Mouse (Mus musculus) kidney, adult 11 months (tissue): ENCODE results near the gene Il34.

Experiments
- DNase-seq: peaks from one replicate; pipeline ENCODE4 v3.0.0; 2022

Il34 gene

DNA sequence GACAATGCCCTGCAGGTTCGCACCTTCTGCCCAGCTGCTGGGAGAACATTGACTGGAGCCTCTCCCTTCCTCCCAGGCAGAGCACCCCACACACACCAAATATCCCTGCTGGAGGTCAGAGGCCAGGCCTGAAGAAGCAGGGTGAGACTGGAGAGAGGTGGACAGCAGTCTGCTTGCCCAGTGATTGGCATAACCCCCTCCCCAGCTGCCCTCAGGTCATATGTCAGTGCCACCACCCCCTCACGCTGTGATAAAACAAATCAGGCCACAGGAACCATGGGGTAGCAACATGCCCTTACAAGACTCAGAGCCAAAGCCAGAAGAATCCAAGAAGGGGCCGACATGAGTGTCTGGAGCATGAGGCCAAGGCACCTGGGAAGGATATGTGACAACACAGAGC is 101.6 kb downstream of the Il34 start:
- no peak for DNase-seq

DNA sequence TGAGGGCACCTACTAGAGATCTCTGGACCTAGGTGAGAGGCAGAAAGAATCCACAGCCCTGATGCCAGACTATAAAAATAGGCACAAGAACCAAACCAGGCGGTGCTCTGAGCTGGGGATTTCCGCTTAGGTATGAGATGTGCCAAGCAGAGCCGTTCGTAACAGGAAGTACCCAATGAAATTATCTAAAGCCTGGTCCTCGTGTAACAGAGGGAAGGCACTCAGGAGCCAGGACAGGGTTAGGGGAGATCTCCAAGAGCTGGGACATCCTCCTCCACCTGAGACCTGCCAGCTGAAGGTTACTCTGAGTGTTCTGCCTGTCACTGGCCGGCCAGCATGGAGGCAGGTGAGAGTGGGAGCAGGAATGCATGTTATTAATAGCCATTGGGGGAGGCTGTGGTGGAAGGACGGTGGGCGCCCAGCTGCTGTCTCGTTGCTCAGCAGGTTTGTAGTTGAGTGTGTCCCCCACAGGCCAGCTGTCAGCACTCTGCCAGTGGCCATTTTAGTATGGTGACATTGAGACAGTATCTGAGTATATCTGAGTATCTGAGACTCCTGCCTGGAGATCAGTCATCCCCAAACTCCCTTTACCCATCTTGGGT is 102.2 kb downstream of the Il34 start:
- DNase-seq = no peak

DNA sequence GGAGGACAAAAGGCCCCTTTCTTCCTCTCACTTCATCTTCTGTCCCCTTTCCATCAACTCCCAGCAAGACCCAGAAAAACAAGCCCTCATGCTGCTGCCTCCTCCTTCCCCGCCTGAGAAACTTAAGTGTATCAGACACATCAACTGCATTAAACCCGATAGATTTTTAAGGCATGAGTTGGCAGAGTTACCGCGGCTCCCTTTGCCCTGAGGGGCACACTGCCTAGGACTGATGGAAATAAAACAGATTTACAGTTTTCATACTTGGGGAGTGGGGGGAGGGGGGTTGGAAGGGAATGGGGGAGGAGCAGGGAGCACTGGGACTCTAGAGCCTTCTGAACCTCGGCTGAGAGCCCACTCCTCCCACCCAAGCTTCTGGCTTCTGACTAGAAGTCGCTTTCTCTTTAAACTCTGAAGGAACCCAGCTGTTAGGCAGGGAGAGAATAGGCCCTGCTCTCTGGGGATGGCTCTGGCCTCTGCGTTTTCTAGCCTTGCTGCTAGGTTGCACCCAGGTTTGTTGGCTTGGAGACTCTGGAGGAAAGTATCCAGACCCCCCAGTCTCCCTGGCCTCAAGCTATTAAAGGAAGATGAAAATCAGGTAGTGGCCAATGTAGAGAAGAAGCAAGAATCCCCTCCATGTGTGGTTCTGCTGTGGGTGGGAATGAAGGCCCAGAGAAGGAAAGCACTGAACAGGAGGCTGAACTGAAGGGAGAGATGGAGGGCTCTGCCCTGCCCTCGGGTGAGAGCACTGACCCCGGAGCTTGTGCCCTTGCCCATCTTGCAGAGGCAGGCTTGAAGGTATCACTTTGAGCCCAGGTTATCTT is 102.9 kb downstream of the Il34 start:
- no peak for DNase-seq

DNA sequence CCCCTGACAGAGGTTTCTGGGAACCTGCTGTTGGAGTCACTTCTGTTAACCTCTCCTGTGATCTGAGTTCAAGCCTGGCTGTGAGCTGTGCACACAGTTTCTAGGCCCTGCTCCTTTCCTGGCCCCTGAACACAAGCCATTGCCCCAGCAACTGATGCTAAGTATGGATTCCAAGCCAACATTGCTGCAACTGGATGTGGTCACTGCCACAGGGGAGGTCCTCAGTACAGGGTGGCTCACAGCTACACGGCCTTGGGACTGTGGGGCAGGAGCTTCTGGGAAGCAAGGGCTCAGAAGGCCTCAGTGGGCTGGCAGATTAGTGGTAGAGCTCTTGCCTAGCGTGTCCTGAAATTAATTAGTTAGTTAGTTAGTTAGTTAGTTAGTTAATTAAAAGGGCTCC is 105.2 kb downstream of the Il34 start:
- no peak for DNase-seq

DNA sequence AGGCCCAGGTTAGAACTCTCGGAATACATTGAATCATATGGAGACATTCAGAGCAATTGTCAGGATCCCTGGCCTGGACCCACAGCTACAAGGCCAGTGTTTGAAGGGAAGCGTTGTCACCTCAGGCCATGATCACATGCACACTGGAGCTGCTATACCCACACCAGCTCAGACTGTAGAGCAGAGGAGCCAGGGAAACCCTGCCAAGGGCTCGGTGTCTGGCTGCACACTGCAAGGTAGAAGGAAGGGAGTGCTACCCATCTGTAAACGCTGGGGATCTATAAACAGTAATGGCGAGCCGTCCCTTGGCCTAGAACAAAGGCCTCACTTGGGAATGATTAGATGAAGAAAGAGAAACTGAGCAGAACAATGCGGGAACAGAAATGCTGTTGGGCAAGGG is 106.2 kb downstream of the Il34 start:
- DNase-seq = no peak

DNA sequence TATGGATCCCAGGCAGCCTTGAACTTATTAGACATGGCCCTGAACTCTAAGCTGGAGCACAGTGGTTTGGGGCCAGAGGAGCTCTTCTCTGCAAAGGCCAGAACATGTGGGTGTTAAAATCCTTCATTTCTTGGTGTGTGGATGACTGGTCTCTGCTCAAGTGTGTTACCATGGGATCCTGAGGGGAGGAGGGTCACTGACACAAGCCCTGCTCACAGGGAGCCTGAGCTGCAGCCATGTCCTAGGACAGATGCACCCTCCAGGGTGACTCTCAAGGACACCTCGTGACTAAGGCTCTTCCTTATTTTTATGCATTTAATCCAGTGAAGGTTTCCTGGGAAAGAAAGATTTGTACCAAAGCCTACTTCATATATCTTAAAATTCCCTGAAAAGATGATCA is 107.6 kb downstream of the Il34 start:
- DNase-seq = no peak

DNA sequence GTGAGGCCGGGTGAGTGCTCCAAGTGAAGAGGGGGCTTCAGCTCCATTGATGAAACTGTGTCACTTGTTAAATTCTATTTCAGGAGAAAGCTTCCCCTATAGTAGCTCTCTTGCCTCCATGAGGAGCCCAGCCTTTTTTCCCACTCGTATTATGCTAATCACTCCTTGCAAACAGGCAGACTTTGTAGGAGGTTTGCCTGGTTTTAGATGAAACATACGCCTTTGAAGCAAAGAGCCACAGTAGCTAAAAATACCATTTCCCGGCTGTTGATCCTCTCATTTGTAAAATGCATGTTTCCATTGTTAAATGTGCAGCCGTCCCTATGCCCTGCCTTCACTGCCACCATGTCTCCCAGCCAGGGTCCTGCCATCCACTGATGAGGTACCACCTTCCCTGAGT is 108.2 kb downstream of the Il34 start:
- no peak for DNase-seq

DNA sequence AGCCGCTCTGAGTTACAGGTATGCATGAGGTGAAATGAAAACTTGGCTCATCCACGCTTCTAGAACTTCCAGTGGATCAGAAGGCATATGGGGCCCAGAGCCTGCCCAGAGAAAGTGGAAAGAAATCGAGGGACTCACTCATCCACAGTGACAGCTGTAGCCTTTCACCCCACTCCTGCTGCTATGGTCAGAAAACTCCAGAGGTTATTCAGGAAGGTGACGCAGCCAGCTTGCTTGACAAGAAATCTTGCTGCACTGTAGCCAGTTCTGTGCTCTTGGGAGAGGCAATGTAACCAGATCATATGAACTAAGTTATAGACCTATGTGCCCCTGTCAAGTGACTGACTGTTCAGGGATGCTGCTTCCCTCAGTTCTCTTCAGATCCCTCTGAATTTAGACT is 109.7 kb downstream of the Il34 start:
- DNase-seq = no peak

DNA sequence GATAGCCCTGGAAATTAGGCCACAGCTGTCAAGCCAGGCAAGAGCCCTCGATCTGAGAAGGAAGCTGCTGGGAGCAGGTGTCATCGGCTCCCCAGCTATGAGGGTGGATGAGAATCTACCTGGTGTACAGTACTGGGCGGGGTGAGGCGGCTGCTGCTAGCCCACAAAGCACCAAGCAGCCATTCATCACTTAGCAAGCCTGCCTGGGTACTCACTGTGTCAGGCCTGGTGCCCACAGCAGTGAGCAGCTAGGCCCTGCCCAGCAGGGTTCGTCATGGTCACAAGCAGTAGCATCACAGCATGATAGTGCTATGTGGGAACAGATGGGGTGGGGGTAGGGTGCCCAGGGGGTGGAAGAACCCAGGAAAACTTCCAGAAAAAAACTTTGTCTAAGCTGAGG is 110.3 kb downstream of the Il34 start:
- no peak for DNase-seq

DNA sequence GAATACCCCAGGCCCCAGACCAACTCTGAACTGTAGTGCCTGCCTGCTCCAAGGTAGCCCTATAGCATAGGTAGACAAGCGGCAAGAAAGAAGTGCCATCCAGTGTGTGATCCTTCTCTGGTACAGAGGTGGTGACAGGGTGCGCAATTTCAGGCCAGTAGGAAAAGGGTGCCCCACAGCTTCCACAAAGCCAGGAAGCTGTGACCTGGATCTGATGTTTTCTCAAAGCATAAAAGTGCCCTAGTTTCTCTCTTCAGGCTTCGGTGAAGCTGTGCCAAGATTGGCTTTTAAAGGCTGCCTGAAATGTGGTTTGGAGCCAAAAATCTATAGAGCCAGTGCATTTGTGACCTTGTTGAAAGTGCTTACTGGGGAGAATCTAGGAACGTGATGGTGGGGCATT is 110.9 kb downstream of the Il34 start:
- DNase-seq = no peak

DNA sequence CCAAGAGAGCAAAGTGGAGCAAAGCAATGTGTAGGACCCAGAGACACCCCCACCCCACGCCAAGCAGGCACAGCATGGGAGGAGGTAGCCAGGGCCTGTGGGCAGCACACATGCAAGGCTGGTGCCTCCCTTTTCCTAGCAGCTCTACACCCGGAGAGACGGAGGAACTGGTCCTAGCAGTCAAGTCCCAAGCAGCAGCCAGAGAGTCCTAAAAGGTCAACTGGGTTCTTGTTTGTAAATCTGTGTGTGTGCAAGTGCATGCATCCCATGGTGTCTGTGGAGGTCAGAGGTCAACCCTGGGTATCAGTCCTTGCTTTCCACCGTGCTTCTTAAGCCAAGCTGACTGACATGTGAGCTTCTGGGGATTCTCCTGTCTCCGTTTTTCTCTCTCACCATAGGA is 111.5 kb downstream of the Il34 start:
- no peak for DNase-seq
